Comparison of ENCODE assay signal across 12 mouse cellular contexts in genomic region chr15:5513146-5513545, GRCm38 (mm10).
DNase-seq lines count a peak whose midpoint lies in the region; ATAC-seq lines count a peak whose summit lies in the region.
"Had no signal": no experiment of that assay in that cellular context is flagged by ENCODE, and none has a peak within 500 bp of the region (broad histone marks: within the 10 kb centered on the region; RNA-seq: fewer than 3 reads in every experiment).

No protein-coding gene starts in this region.

- H3K9ac ChIP-seq in midbrain, embryonic 11.5 days (ENCODE audit: low read length): no peak overlapping the region
- H3K9ac ChIP-seq in midbrain, embryonic 15.5 days: no peak overlapping the region
- H3K9ac ChIP-seq: liver, embryonic 13.5 days had no signal

- no peak overlapping the region for H3K4me2 ChIP-seq in midbrain, embryonic 11.5 days
- H3K4me2 ChIP-seq in midbrain, embryonic 15.5 days: no peak overlapping the region
- H3K4me2 ChIP-seq: liver, embryonic 13.5 days had no signal

- 69% methylated on average over 4 of the region's 4 CpGs for WGBS in midbrain, embryonic 11.5 days
- WGBS in midbrain, embryonic 15.5 days: 66% methylated on average over 4 of the region's 4 CpGs

- H3K27ac ChIP-seq in midbrain, embryonic 11.5 days (ENCODE audit: low read depth, low read length): no peak overlapping the region
- H3K27ac ChIP-seq in midbrain, embryonic 15.5 days: no peak overlapping the region
- H3K27ac ChIP-seq: liver, embryonic 13.5 days had no signal

- no peaks in the 10 kb centered on the region for H3K36me3 ChIP-seq in midbrain, embryonic 11.5 days (ENCODE audit: control insufficient read depth, insufficient read depth, low read length)
- no peaks in the 10 kb centered on the region for H3K36me3 ChIP-seq in midbrain, embryonic 15.5 days (replicated peaks)
- H3K36me3 ChIP-seq: liver, embryonic 13.5 days had no signal

- no peak for ATAC-seq in midbrain, embryonic 11.5 days (ENCODE audit: low FRiP score)
- no peak for ATAC-seq in midbrain, embryonic 15.5 days (replicated peaks)
- ATAC-seq: midbrain, embryonic 16.5 days had no signal

- H3K4me3 ChIP-seq in midbrain, embryonic 11.5 days (ENCODE audit: low read depth, low read length): no peak overlapping the region
- no peak overlapping the region for H3K4me3 ChIP-seq in midbrain, embryonic 15.5 days
- H3K4me3 ChIP-seq: liver, embryonic 13.5 days had no signal

- H3K27me3 ChIP-seq in midbrain, embryonic 11.5 days (ENCODE audit: control insufficient read depth, insufficient read depth, low read length): no peaks in the 10 kb centered on the region
- H3K27me3 ChIP-seq in midbrain, embryonic 15.5 days (replicated peaks): no peaks in the 10 kb centered on the region
- H3K27me3 ChIP-seq: liver, embryonic 13.5 days had no signal

- H3K4me1 ChIP-seq in midbrain, embryonic 11.5 days (ENCODE audit: control insufficient read depth, insufficient read depth, low read length): no peaks in the 10 kb centered on the region
- H3K4me1 ChIP-seq in midbrain, embryonic 15.5 days: no peaks in the 10 kb centered on the region
- H3K4me1 ChIP-seq: liver, embryonic 13.5 days had no signal

- DNase-seq in cerebellum, postnatal 10 days: peak; percentile 6 to 11
- DNase-seq in cerebellum, adult 11 months: no peak
- peak; percentile 73 for DNase-seq in midbrain, embryonic 11.5 days (ENCODE audit: low spot score, missing footprints)
- peak; percentile 12 for DNase-seq in naive thymus-derived CD4-positive, alpha-beta T cell, adult 2 months (ENCODE audit: low read depth)
- DNase-seq in frontal cortex, postnatal 36 days (ENCODE audit: low spot score in 2 of 2): no peak
- no peak for DNase-seq in natural killer cell, adult 2 months (ENCODE audit: low spot score in 2 of 2)
- DNase-seq in adrenal gland, adult 8-10 months: no peak
- DNase-seq: adrenal gland, postnatal 14 days; cerebellum, adult 2 months; liver, embryonic 13.5 days had no signal

- no peaks in the 10 kb centered on the region for H3K9me3 ChIP-seq in midbrain, embryonic 11.5 days (ENCODE audit: control insufficient read depth, low read length)
- no peaks in the 10 kb centered on the region for H3K9me3 ChIP-seq in midbrain, embryonic 15.5 days
- H3K9me3 ChIP-seq: liver, embryonic 13.5 days had no signal

Comparison
In these comparisons a context has a peak if more than half of its experiments do, and no peak if none do; other contexts are left out.
1. DNase-seq: peak in cerebellum, postnatal 10 days (2 of 2), midbrain, embryonic 11.5 days (single experiment) and naive thymus-derived CD4-positive, alpha-beta T cell, adult 2 months (single experiment); none in cerebellum, adult 11 months (single experiment), frontal cortex, postnatal 36 days (0 of 2), natural killer cell, adult 2 months (0 of 2) and adrenal gland, adult 8-10 months (single experiment).